Mouse (Mus musculus): ENCODE measurements around the gene Dcaf15.

DNA sequence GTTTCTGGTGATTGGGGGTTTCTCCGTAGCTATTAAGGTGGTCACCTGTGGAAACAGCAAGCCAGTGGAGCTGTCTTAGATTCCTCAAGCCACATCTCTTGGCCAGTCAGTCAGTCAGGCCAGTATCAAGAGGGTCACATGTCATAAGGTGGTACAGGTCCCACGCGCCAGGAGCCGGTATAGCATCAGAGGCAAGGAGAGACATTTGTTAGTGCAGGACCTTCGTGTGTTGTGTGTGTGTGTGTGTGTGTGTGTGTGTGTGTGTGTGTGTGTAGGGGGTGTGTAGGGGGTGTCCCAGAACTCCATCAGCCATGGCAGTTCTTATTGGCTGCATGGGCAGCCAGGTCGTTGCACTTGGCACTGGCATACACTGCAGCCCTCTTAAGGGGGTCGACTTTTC is 36.7 kb downstream of the Dcaf15 start:
- TF ChIP-seq CTCF (IDR thresholded peaks at IDR 0.05; ENCODE audit: low read depth), result no peak
- TF ChIP-seq EP300 (IDR thresholded peaks at IDR 0.05; ENCODE audit: low read depth), result no peak
